Mouse (Mus musculus): ENCODE measurements at regions not wholly inside any gene's neighbourhood (a gene's known extent, or its start where the extent isn't known, plus 50 kb on each side); places are given as distances from the start of the nearest gene placed in this dataset.

DNA sequence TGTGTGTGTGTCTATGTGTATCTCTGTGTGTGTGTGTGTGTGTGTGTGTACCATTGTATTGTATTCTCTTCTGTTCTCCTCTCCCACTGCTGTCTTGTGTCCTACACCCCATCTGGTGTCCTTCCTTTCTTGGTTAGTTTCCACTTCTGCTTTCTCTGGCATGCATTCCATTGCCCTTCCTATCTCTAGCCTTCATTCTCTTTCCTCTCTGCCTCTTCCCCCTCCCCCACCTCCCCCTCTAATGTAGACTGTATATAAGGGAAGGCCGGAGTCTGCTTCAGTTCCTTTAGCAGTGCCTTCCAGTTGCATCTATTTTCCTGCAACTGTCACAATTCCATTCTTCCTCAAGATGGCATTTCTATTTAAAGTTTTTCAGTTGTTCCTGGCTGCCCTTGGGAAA is 161.5 kb upstream of the Rxfp2 start:
- ATAC-seq (replicated peaks; ENCODE audit: low FRiP score, low read depth) (no peak), DNase-seq (ENCODE audit: low spot score) (no peak)
- H3K27ac ChIP-seq, result no peak overlapping the region
- H3K9me3 ChIP-seq (replicated peaks; ENCODE audit: low read length), result no peaks in the 10 kb centered on the region
- H3K27me3 ChIP-seq (ENCODE audit: insufficient read depth, low read length), result no peaks in the 10 kb centered on the region; the same call in 1 of the 2 replicates
- WGBS, result 76% methylated on average over 1 of the region's 1 CpGs
- no peak overlapping the region for H3K4me3 ChIP-seq (replicated peaks; ENCODE audit: low read depth, low read length)
- TF ChIP-seq CTCF (IDR thresholded peaks at IDR 0.05; ENCODE audit: low read depth), result no peak
- H3K9ac ChIP-seq (ENCODE audit: low read depth, low read length), result no peak overlapping the region
- H3K4me2 ChIP-seq (ENCODE audit: low read length), result no peak overlapping the region
- no peaks in the 10 kb centered on the region for H3K36me3 ChIP-seq (ENCODE audit: insufficient read depth, low read length)
- H3K4me1 ChIP-seq (replicated peaks; ENCODE audit: insufficient read depth, low read length), result no peaks in the 10 kb centered on the region

DNA sequence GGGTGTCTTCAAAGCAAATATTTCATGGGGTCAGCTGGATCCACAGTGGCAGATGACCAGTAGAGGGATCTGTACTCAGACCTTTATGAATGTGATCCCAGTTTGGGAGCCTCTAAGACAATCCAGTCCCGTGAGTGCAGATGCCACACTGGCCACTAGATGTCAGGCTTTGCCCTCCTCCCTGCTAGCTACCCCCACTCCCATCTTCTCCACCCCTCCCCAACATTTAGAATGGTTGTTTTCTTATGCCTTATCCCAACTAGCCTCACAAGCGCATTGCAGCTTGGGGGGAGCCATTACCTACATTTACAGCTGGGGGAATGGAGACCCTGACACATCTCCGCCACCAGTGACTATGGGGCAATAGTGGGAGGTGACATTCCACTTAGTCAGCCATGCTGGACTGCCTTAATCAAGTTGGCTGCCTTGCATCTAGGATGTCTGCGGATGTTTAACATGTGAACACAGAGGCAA is 156.9 kb upstream of the Rxfp2 start:
- WGBS, result 15% methylated on average over 4 of the region's 4 CpGs

DNA sequence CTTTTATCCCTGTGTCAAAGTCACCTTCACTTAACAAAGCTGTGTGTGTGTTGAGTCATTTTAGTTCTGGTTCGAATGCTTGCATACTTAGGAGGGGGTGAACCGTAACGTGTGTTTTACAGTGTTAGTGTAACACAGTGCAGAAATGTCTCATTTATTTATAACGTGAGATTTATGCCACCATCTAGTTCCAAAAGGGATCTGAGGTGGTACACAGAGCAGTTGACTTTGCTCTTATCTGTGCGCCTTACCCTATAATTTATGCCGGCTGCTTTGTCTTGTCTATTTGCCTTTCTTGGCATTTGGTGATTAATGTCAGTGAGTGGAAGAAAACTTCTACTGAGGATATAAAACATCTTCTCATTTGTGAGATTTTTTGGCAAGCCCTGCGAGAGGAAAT is 150.5 kb upstream of the Rxfp2 start:
- ATAC-seq (replicated peaks; ENCODE audit: low FRiP score, low read depth) (peak; percentile 70; the same call in 1 of the 2 replicates), DNase-seq (ENCODE audit: low spot score) (peak; percentile 83)
- H3K27ac ChIP-seq, result no peak overlapping the region
- no peak overlapping the region for H3K4me3 ChIP-seq (replicated peaks; ENCODE audit: low read depth, low read length)
- H3K4me2 ChIP-seq (ENCODE audit: low read length), result no peak overlapping the region
- no peaks in the 10 kb centered on the region for H3K36me3 ChIP-seq (ENCODE audit: insufficient read depth, low read length)
- 6% methylated on average over 7 of the region's 7 CpGs for WGBS
- H3K9ac ChIP-seq (ENCODE audit: low read depth, low read length), result no peak overlapping the region
- no peak for TF ChIP-seq CTCF (IDR thresholded peaks at IDR 0.05; ENCODE audit: low read depth)
- 0 out of 2 replicates have a peak, but pooled peaks cover 5% of the 10 kb centered on the region for H3K4me1 ChIP-seq (replicated peaks; ENCODE audit: insufficient read depth, low read length)
- H3K9me3 ChIP-seq (replicated peaks; ENCODE audit: low read length), result no peaks in the 10 kb centered on the region
- no peaks in the 10 kb centered on the region for H3K27me3 ChIP-seq (ENCODE audit: insufficient read depth, low read length)

More for the DNA sequence above, 156.9 kb upstream of the Rxfp2 start:
- TF ChIP-seq CTCF (IDR thresholded peaks at IDR 0.05; ENCODE audit: low read depth), result peak; percentile 98
- ATAC-seq (replicated peaks; ENCODE audit: low FRiP score, low read depth) (peak; percentile 88), DNase-seq (ENCODE audit: low spot score) (peak; percentile 89)
- no peak overlapping the region for H3K4me2 ChIP-seq (ENCODE audit: low read length)
- no peaks in the 10 kb centered on the region for H3K4me1 ChIP-seq (replicated peaks; ENCODE audit: insufficient read depth, low read length)
- no peaks in the 10 kb centered on the region for H3K36me3 ChIP-seq (ENCODE audit: insufficient read depth, low read length)
- no peaks in the 10 kb centered on the region for H3K27me3 ChIP-seq (ENCODE audit: insufficient read depth, low read length)
- no peaks in the 10 kb centered on the region for H3K9me3 ChIP-seq (replicated peaks; ENCODE audit: low read length)
- no peak overlapping the region for H3K9ac ChIP-seq (ENCODE audit: low read depth, low read length)
- H3K4me3 ChIP-seq (replicated peaks; ENCODE audit: low read depth, low read length), result no peak overlapping the region
- no peak overlapping the region for H3K27ac ChIP-seq

DNA sequence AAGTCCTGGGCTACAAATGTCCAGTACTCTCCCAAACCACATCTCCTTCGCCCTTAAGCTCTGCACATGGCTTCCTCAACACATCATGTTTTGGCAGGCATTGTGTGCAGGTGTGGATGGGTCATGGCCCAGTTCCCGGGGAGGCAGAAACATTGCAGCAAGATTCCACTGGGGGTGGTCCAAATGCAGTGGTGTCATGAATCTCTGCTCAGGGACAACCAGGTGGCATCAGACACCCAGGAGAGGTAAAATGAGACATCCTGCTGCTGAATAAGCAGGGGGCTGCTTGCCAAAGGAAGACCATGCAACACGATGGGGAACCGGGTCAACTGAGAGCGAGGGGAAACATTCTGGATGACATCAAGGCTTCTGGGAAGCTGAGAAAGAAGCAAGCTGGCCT is 149.0 kb upstream of the Rxfp2 start:
- H3K4me2 ChIP-seq (ENCODE audit: low read length), result no peak overlapping the region
- no peak overlapping the region for H3K27ac ChIP-seq
- 41% methylated on average over 5 of the region's 5 CpGs for WGBS
- H3K9ac ChIP-seq (ENCODE audit: low read depth, low read length), result no peak overlapping the region
- no peak for ATAC-seq (replicated peaks; ENCODE audit: low FRiP score, low read depth)
- no peaks in the 10 kb centered on the region for H3K9me3 ChIP-seq (replicated peaks; ENCODE audit: low read length)
- no peaks in the 10 kb centered on the region for H3K27me3 ChIP-seq (ENCODE audit: insufficient read depth, low read length)
- H3K4me3 ChIP-seq (replicated peaks; ENCODE audit: low read depth, low read length), result no peak overlapping the region
- DNase-seq (ENCODE audit: low spot score), result peak; percentile 31
- no peaks in the 10 kb centered on the region for H3K36me3 ChIP-seq (ENCODE audit: insufficient read depth, low read length)
- 0 out of 2 replicates have a peak, but pooled peaks cover 5% of the 10 kb centered on the region for H3K4me1 ChIP-seq (replicated peaks; ENCODE audit: insufficient read depth, low read length)
- TF ChIP-seq CTCF (IDR thresholded peaks at IDR 0.05; ENCODE audit: low read depth), result no peak

DNA sequence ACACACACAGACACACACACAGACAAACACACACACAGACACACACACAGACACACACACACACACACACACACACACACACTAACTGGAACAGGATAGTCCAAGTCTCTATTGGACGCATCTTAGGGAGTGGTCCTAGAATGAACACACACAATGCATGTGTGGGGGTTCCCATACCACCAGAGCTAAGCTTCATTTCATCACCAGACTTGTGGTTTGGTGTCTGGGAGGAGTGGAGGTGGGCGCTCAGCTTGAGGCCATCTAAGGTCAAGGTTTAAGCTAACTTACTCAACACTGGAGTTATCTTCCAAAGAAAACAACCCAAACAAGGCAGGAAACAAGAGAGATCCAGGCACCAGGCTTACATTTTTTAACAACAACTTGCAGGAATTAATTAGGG is 147.9 kb upstream of the Rxfp2 start:
- H3K4me3 ChIP-seq (replicated peaks; ENCODE audit: low read depth, low read length), result no peak overlapping the region
- TF ChIP-seq CTCF (IDR thresholded peaks at IDR 0.05; ENCODE audit: low read depth), result no peak
- no peaks in the 10 kb centered on the region for H3K27me3 ChIP-seq (ENCODE audit: insufficient read depth, low read length)
- 0 out of 2 replicates have a peak, but pooled peaks cover 5% of the 10 kb centered on the region for H3K4me1 ChIP-seq (replicated peaks; ENCODE audit: insufficient read depth, low read length)
- peak; percentile 42 for DNase-seq (ENCODE audit: low spot score)
- WGBS, result 34% methylated on average over 2 of the region's 2 CpGs
- H3K9ac ChIP-seq (ENCODE audit: low read depth, low read length), result no peak overlapping the region
- no peaks in the 10 kb centered on the region for H3K36me3 ChIP-seq (ENCODE audit: insufficient read depth, low read length)
- H3K9me3 ChIP-seq (replicated peaks; ENCODE audit: low read length), result no peaks in the 10 kb centered on the region
- ATAC-seq (replicated peaks; ENCODE audit: low FRiP score, low read depth), result no peak
- H3K27ac ChIP-seq, result no peak overlapping the region
- no peak overlapping the region for H3K4me2 ChIP-seq (ENCODE audit: low read length)

DNA sequence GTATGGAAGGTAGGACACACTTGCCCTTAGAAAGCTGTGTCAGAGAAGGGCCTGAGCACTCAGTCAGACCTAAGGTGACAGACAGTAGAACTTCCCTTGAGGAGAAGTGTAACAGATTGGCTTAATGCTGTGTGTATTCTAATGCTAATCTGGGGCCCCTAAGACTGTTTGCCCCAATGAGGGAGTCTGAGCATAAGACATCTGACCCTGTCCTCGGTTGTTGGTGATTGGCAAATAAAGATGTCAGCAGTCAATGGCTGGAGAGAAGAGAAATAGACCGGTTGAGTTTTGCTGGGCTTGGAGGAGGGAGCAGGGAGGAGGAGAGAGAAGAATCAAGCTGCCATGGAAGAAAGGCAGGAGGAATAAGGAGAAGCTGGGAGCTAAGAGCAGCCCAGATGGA is 147.0 kb upstream of the Rxfp2 start:
- Histone ChIP-seq H3K9me3 (replicated peaks; ENCODE audit: low read length) (no peaks in the 10 kb centered on the region), H3K36me3 (ENCODE audit: insufficient read depth, low read length) (no peaks in the 10 kb centered on the region), H3K27me3 (ENCODE audit: insufficient read depth, low read length) (no peaks in the 10 kb centered on the region), H3K9ac (ENCODE audit: low read depth, low read length) (no peak overlapping the region), H3K4me2 (ENCODE audit: low read length) (no peak overlapping the region), H3K27ac (no peak overlapping the region), H3K4me1 (replicated peaks; ENCODE audit: insufficient read depth, low read length) (0 out of 2 replicates have a peak, but pooled peaks cover 5% of the 10 kb centered on the region), H3K4me3 (replicated peaks; ENCODE audit: low read depth, low read length) (no peak overlapping the region)
- no peak for DNase-seq (ENCODE audit: low spot score)
- no peak for TF ChIP-seq CTCF (IDR thresholded peaks at IDR 0.05; ENCODE audit: low read depth)
- WGBS, result 19% methylated on average over 2 of the region's 2 CpGs
- no peak for ATAC-seq (replicated peaks; ENCODE audit: low FRiP score, low read depth)

DNA sequence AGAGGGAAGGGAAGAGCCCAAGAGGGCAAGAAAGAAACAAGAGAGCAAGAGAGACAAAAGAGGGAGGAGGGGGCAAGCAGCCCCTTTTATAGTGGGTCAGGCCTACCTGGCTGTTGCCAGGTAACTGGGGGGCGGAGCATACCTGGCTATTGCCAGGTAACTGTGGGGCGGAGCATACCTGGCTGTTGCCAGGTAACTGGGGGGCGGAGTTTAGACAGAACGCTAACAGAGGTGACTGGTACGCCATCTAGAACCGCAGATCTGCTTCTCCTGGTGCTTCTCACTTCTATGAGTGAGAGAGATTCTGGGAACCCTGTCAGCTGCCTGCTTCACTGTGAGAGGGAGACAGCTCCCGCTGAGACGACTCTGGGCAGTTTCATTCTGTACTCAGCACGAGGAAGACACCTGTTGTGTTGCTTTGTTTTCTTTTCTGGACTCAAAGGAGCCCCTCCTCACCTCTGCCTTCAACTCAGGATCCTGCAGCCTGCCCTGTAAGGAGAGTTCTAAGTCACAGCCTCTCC is 144.9 kb upstream of the Rxfp2 start:
- Histone ChIP-seq H3K27me3 (ENCODE audit: insufficient read depth, low read length) (no peaks in the 10 kb centered on the region), H3K9ac (ENCODE audit: low read depth, low read length) (peak overlapping the region; percentile 24; the same call in 1 of the 2 replicates), H3K27ac (no peak overlapping the region), H3K9me3 (replicated peaks; ENCODE audit: low read length) (no peaks in the 10 kb centered on the region), H3K4me1 (replicated peaks; ENCODE audit: insufficient read depth, low read length) (0 out of 2 replicates have a peak, but pooled peaks cover 5% of the 10 kb centered on the region), H3K4me3 (replicated peaks; ENCODE audit: low read depth, low read length) (no peak overlapping the region), H3K4me2 (ENCODE audit: low read length) (no peak overlapping the region), H3K36me3 (ENCODE audit: insufficient read depth, low read length) (no peaks in the 10 kb centered on the region)
- no peak for TF ChIP-seq CTCF (IDR thresholded peaks at IDR 0.05; ENCODE audit: low read depth)
- DNase-seq (ENCODE audit: low spot score), result no peak
- ATAC-seq (replicated peaks; ENCODE audit: low FRiP score, low read depth), result no peak
- 47% methylated on average over 9 of the region's 9 CpGs for WGBS

Data from kidney, postnatal 0 days (tissue).